Mouse (Mus musculus) inflammation-experienced regulatory T-cells, adult 6 months (primary cell): ENCODE results near the gene Ddx24. TPM values are rescaled to one million over a fixed set of nuclear protein-coding genes. Genes with fewer than 3 reads are reported as not detected.

Source experiments
- polyA plus RNA-seq, 3 experiments: library from polyadenylated mRNA; unstranded; fragments of 100-300 nt; shearing (Covaris generic); gene quantifications; one replicate each; pipeline ENCODE4 v1.2.1; 2017

Gene Ddx24
- polyA plus RNA-seq, 3 experiments from 2014 or later = 232 to 344 (median 235) TPM

Other genes starting within 250 kb of the Ddx24 start
- not detected for gene Prima1, start 183.7 kb downstream of the Ddx24 start, polyA plus RNA-seq
- gene Fam181a, start 114.9 kb downstream of the Ddx24 start, polyA plus RNA-seq = not detected
- gene Asb2, start 69.8 kb downstream of the Ddx24 start, polyA plus RNA-seq = 10 to 100 TPM; 22.5 to 68.5 (median 47.2) TPM
- 1 to 10 TPM; 1.3 to 2.3 (median 1.9) TPM for gene Otub2, start 37.1 kb downstream of the Ddx24 start, polyA plus RNA-seq
- 1 to 10 TPM in 2 of 3 experiments, not detected in 1; 1.1 TPM for gene 9330161L09Rik, start 18.0 kb downstream of the Ddx24 start, polyA plus RNA-seq
- gene Ifi27, start 8.4 kb upstream of the Ddx24 start, polyA plus RNA-seq = 100 to 1,000 TPM; 291 to 440 (median 388) TPM
- 1,000 to 10,000 TPM in 1 of 3 experiments, 100 to 1,000 TPM in 2; 960 to 1,720 (median 961) TPM for gene Ifi27l2a, start 17.9 kb upstream of the Ddx24 start, polyA plus RNA-seq
- not detected for gene Ifi27l2b, start 31.4 kb upstream of the Ddx24 start, polyA plus RNA-seq
- under 1 TPM in 1 of 3 experiments, not detected in 2; 0.28 TPM for gene Ppp4r4, start 106.5 kb upstream of the Ddx24 start, polyA plus RNA-seq
- gene Serpina10, start 205.6 kb upstream of the Ddx24 start, polyA plus RNA-seq = not detected
- gene Serpina6, start 231.4 kb upstream of the Ddx24 start, polyA plus RNA-seq = not detected